Mouse (Mus musculus) lung, embryonic 16.5 days (tissue): Measurements from ENCODE around the gene Cfap97d1. TPM values are rescaled to one million over a fixed set of nuclear protein-coding genes. Genes with fewer than 3 reads are reported as not detected.

ENCODE experiments used
- polyA plus RNA-seq: library from polyadenylated mRNA; unstranded; fragments of >200 nt; fragmentation: Nextera tagmentation; extraction: Ambion mirVana; gene quantifications from 2 replicates; pipeline ENCODE4 v1.2.1, GENCODE M21; 2015

Cfap97d1 gene
- polyA plus RNA-seq, 1 experiment from 2014 or later, result not detected

Other genes starting within 250 kb of the Cfap97d1 start
- 10.3 and 13.4 TPM in 2 replicates for gene Etv4, start 198.9 kb upstream of the Cfap97d1 start, polyA plus RNA-seq
- 11.7 and 12.4 TPM in 2 replicates for gene Meox1, start 89.9 kb upstream of the Cfap97d1 start, polyA plus RNA-seq
- gene Sost, start 17.3 kb upstream of the Cfap97d1 start, polyA plus RNA-seq, result 0.53 and 0.63 TPM in 2 replicates
- gene Dusp3, start 2.7 kb downstream of the Cfap97d1 start, polyA plus RNA-seq, result 21.7 and 23.8 TPM in 2 replicates
- 3.7 and 4.1 TPM in 2 replicates for gene Mpp3, start 44.2 kb downstream of the Cfap97d1 start, polyA plus RNA-seq
- 0.74 and 1.1 TPM in 2 replicates for gene Cd300lg, start 57.2 kb downstream of the Cfap97d1 start, polyA plus RNA-seq
- 6.1 and 6.4 TPM in 2 replicates for gene Mpp2, start 104.2 kb downstream of the Cfap97d1 start, polyA plus RNA-seq
- not detected in 2 replicates for gene Ppy, start 117.0 kb downstream of the Cfap97d1 start, polyA plus RNA-seq
- not detected in 2 replicates for gene Pyy, start 123.6 kb downstream of the Cfap97d1 start, polyA plus RNA-seq
- gene Nags, start 161.2 kb downstream of the Cfap97d1 start, polyA plus RNA-seq, result 0.73 and 1.5 TPM in 2 replicates
- 33.3 and 34.8 TPM in 2 replicates for gene Tmem101, start 172.1 kb downstream of the Cfap97d1 start, polyA plus RNA-seq
- 108 and 130 TPM in 2 replicates for gene Lsm12, start 201.0 kb downstream of the Cfap97d1 start, polyA plus RNA-seq
- 28.3 and 28.6 TPM in 2 replicates for gene G6pc3, start 205.3 kb downstream of the Cfap97d1 start, polyA plus RNA-seq
- 70.1 and 80.4 TPM in 2 replicates for gene Hdac5, start 245.9 kb downstream of the Cfap97d1 start, polyA plus RNA-seq